Mouse (Mus musculus) urinary bladder, postnatal 25 days (tissue): ENCODE measurements at regions not wholly inside any gene's neighbourhood (a gene's known extent, or its start where the extent isn't known, plus 50 kb on each side); places are given as distances from the start of the nearest gene placed in this dataset.
"Not testable (repeated sequence)": the region's sequence is repeated elsewhere in the genome, so short reads cannot be mapped to it uniquely, and the experiment has no call there.

Source experiments
- DNase-seq: peaks from one replicate; pipeline ENCODE4 v3.0.0; 2022; ENCODE audit warnings: low spot score

GRCm38 (mm10) chr3:40377416-40377815 is 153.7 kb upstream of the Intu start:
- no peak for DNase-seq

DNA sequence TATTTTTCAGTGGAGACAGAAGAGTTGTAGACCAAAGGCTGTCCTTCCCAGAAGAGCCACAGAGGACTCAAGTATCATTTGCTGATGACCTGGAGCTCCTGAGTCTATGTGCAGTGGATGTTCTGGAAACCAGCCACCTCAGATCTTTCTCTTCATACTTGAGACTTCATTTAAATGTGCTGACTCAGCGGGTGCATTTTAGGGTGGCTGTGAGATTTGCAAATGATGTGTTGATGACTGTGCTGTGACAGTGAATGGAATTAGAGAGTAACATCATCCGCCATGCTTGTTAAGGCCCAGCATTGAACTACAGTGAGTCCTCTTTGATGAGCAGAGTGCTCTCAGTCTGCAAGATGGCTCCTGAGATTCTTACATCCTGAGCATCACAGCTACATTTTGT is 152.0 kb upstream of the Intu start:
- no peak for DNase-seq

DNA sequence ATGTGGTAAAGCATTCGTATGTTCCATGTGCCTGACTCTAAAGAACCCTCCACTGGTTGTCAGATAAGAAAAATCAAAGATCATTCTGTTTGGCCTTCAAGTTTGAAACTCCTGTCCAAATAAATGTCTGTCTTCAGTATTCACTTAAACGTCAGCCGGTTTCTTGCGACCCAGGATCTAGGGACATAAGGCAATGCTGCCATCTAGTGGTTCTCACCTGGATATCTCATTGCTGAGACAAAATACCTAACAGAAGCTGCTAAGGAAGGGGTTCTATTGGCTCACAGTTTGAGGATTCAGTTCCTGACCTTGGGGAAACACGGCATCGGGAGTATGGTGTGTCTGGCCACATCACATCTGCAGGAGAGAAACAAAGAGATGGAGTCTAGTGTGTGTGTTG is 139.5 kb upstream of the Intu start:
- DNase-seq, result peak; percentile 19

DNA sequence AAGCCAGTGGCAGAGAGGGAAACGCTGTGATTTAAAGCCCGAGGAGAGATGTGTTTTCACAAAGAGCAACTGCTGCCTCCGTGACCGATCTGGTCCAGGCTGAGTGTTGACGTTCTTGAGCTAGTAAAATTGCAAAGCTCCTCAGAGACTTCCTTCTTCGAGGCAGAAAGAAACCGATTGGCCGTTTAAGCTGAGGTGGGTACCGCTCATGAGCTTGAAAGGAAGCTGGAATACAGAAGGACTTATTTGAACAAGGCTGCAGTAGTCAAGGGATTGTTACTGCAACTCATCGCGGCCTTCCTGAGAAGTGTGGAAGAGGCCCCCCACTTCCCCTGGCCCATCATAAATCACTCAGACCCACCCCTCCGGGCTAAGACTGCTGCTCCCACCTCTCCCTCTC is 132.9 kb upstream of the Intu start:
- no peak for DNase-seq

DNA sequence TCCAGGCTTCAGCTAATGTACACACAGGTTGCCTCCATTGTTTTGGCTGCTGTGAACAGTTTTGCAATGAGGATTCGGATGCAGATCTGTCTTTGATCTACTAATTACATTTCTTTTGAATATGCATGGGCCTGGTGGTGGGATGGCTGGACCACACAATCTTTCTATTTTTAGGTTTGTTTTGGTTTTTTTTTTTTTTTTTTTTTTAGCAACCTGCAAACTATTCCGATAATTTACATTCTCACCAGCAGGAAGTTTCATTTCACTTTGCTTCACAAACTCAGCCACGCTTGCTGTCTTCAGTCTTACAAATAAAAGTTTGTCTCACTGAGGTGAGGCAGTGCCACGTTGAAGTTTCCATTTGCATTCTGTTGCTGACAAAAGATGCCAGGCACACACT is 127.7 kb upstream of the Intu start:
- no peak for DNase-seq

GRCm38 (mm10) chr3:40405095-40405948 is 125.8 kb upstream of the Intu start:
- DNase-seq, result no peak

DNA sequence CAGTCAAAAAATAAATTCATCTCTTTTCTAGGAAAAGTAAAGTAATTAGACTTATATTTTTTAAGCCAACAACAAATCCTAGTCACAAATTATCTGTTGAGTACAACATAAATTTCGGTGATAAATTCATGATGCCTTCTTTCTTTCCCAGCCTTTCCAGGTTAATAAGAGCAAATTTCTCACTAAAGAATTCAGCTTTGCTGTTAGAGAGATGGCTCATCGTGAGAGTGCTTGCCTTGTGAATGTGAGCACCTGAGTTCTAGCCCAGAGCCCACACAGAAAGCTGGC is 125.2 kb upstream of the Intu start:
- no peak for DNase-seq

DNA sequence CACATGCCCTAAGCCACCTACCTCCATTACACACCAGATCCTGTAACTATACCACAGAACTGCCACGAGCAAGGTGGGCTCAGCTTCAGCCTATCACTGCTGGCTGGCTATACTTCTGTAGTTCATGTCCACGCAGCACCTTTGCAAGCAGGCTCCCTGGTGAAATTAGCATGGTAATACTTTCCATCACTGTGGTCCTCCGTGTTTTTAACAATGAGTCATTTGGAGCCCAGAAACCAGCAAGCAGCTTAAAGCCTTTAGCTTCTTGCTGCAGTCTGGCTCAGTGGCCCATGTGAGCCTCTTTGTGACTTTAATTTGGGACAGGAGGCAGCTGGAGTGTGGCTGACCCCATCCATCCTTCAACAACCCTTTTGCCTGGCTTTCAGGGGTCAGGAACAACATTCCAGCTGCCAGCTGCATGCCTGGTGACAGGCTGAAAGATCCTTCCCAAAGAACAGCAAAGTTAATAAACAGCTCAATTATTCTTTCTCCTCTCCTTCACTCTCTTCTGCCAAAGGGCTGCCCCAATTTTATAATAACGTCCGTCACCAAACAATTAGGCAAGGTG is 122.1 kb upstream of the Intu start:
- no peak for DNase-seq

DNA sequence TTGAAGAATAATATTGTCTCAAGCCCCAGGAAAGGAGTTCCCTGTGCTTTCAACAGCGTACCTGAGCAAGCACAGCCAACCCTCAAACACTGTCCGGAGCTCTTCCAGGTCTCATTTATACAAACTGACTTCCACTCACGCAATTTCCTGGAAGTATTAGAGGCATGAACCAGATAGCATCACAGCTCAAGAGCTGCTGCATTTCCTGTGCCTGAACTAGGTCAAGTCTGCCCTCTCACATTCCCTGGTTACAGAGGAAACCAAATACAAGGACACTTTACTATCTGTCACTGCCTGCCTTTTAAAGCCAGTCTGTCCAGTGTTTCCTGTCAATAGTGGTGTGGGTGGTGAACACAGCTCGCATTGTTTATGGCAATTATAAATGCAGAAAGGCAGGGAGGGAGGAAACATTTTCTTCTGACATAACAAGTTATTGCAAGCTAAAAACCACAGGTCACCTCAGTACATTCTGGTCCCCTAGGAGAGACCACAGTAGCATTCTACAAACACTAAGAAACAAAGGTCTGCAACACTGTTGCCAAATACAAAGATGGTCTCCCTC is 120.3 kb upstream of the Intu start:
- DNase-seq, result no peak

DNA sequence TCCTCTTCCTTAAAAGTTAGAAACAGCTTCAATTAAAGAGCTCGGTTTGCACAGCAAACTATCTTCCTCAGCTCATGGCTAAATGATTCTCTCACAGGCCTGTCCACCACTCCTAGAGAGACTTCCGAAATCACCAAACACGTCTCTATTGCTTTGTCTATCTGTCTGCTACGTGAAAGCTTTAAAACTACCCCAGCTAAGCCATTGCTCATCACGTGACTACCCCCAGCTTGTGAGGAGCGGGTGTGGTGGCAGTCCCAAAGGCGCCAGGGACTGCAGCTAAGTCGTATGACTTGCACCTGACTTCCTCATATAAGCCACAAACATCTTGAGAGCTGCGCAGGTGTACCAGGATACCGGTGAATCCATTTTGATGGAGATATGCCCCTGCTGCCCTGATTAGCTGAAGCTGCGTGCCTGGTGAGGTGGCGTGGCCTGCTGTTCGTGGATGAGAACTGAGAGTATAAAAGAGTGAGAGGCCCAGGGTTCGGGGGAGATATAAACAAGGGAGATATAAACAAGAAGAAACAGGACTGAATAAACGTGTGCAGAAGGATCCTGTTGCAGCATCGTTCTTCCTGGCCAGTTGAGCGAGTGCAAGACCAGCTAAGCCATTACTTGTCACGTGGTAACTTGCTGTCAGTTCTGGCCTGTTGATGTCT is 105.8 kb upstream of the Intu start:
- not testable (repeated sequence) for DNase-seq

- no peak for DNase-seq
Measured at GRCm38 (mm10) chr3:40426070-40426469, 105.0 kb upstream of the Intu start.

DNA sequence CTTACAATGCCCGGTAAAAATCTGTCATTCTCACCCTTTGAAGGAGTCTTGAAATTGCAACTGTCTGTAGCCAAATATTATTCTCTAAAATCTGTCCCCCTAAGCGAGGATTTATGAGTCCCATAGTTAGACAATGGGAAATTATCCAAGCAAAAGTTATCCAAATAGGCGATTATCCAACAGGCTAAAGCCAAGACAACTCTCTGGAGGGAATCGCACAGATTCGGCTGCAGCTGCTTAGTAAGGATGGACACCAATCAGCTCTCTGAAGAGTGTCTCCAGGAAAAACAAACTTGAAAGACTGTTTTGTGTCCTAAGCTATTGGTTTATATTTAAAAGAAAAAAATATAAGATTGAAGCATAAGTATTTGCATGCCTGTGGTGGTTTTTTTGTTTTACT is 103.1 kb upstream of the Intu start:
- no peak for DNase-seq

GRCm38 (mm10) chr3:40438251-40438650 is 92.8 kb upstream of the Intu start:
- no peak for DNase-seq

DNA sequence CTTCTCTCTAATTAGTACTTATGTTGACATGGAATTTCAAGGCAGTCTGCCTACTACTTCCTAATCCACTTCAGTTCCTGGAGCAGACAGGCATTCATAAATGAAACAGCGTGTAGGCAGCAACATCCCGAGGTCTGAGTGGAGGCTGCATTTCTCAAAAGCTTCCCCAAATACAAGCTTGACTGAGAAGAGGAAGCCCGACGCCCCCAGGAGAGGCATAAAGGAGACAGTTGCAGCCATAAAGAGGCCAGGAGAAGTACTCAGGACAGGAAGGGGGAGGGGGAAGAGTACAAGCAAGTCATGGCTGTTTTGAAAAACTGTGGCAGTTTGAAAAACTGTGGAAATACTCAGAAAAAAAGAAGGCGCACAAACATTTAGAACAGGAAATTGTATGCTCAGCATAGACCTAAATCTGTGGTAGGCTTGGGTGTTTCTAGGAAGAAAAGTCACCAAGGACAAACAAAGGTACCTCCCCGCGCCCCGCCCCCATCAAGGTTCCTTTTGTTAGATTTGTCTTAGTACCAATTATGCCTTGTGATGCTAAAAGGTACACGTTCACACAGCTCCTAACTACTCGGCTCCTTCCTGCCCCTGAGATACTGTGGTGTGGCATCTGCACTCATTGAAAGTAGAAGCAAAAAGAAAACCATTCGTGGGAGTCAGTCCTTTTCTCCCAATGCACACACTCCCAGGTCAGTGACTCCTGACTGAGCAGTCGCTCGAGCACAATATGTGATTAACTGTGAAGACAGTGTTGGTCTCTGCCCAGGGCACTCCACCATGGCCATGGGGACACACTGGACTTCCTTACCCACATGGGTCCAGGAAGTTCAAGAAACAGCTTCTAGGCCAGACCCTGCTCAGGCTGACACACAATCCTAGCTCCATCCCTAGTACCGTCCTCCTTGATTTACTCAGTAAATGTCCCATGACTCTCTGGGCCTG is 89.7 kb upstream of the Intu start:
- DNase-seq, result no peak

- DNase-seq, result peak; percentile 41
Measured at GRCm38 (mm10) chr3:40443788-40444595, 87.1 kb upstream of the Intu start.

- DNase-seq, result no peak
Measured at GRCm38 (mm10) chr3:40452958-40453357, 78.1 kb upstream of the Intu start.

GRCm38 (mm10) chr3:40453552-40453951 is 77.5 kb upstream of the Intu start:
- DNase-seq, result no peak

- no peak for DNase-seq
Measured at GRCm38 (mm10) chr3:40456070-40456469, 75.0 kb upstream of the Intu start.

GRCm38 (mm10) chr3:40458490-40458889 is 72.6 kb upstream of the Intu start:
- DNase-seq, result no peak

- no peak for DNase-seq
Measured at GRCm38 (mm10) chr3:40463446-40463845, 67.6 kb upstream of the Intu start.

DNA sequence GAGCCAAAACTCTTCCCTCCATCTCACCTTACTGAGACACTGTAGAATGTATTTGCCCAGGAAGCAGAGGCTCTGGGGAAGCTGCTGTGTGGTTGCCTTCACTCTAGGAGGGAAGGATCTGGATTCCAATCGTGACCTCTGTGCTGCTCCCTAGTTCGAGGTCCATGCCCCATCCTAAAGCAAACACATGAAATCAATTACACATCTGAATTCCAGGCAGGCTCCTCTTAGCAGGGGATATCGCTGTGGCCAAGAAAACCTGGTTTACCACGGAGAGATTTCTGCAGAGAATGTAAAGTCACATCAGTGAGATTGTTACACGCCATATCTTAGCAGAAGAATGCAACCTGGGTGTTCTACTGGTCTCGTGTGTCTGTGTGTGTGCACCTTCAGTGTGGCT is 61.0 kb upstream of the Intu start:
- DNase-seq, result no peak
